Mouse (Mus musculus) lung, embryonic 15.5 days (tissue): ENCODE data around the gene Hipk2. TPM values are rescaled to one million over a fixed set of nuclear protein-coding genes. Genes with fewer than 3 reads are reported as not detected.
"Not testable (repeated sequence)": the region's sequence is repeated elsewhere in the genome, so short reads cannot be mapped to it uniquely, and the experiment has no call there.

Experiments
- ATAC-seq: fragments of 200-750 bp; cut with Nextera tagmentation; 2 replicates; pipeline ENCODE4 v1.8.0; 2017; ENCODE audit warnings: moderate number of reproducible peaks, borderline replicate concordance; ENCODE audit not compliant: low FRiP score, low TSS enrichment; ENCODE audit errors: extremely low read depth
- H3K27ac ChIP-seq: fragments of 300-500 bp; sonication (generic); 2 replicates; pipeline ENCODE4 v1.5.1; 2015; ENCODE audit warnings: moderate library complexity, mild to moderate bottlenecking, inconsistent platforms
- H3K27me3 ChIP-seq: fragments of 300-500 bp; sonication (generic); 2 replicates; pipeline ENCODE4 v1.6.1; 2015; ENCODE audit warnings: inconsistent platforms
- H3K36me3 ChIP-seq: fragments of 300-500 bp; sonication (generic); 2 replicates; pipeline ENCODE4 v1.6.1; 2015; ENCODE audit warnings: inconsistent platforms
- H3K4me1 ChIP-seq: fragments of 300-500 bp; sonication (generic); 2 replicates; pipeline ENCODE4 v1.6.1; 2015; ENCODE audit warnings: inconsistent platforms
- H3K4me2 ChIP-seq: fragments of 300-500 bp; sonication (generic); 2 replicates; pipeline ENCODE4 v1.6.1; 2015; ENCODE audit warnings: inconsistent platforms, mild to moderate bottlenecking, moderate library complexity
- H3K4me3 ChIP-seq: fragments of 300-500 bp; sonication (generic); 2 replicates; pipeline ENCODE4 v1.5.1; 2015; ENCODE audit warnings: mild to moderate bottlenecking, inconsistent platforms
- H3K9ac ChIP-seq: fragments of 300-500 bp; sonication (generic); 2 replicates; pipeline ENCODE4 v1.6.1; 2015; ENCODE audit warnings: inconsistent platforms
- H3K9me3 ChIP-seq: fragments of 300-500 bp; sonication (generic); 2 replicates; pipeline ENCODE4 v1.6.1; 2016; ENCODE audit warnings: inconsistent platforms
- WGBS: fragments of 180-500 bp; shearing (Covaris S2); methylation state at CpG from one replicate; pipeline ENCODE4 v1.1.7; 2015; 5-methylcytosine and 5-hydroxymethylcytosine counted together
- polyA plus RNA-seq: library from polyadenylated mRNA; unstranded; fragments of >200 nt; fragmentation: Nextera tagmentation; extraction: Ambion mirVana; gene quantifications from 2 replicates; pipeline ENCODE4 v1.2.1, GENCODE M21; 2015

Hipk2 gene
- polyA plus RNA-seq, 1 experiment from 2014 or later: 21.8 TPM

DNA sequence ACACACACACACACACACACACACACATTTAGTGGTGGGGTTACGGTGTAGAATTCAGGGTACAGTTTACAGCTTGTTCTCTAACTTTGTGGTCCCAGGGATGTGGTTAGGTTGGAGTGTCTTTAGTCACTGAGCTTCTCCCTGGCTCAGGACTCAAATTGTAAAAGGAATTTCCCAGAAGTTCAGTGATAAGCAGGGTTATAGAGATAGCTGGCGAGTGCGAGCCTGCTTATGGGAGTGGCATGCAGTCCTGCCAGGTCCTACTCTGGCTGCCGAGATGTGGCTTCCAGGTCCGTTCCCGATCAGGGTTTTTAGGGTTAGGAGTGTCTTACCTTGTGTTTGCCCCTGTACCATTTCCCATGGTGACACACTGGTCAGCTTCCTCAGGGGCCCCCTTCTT lies 199.7 kb downstream of the Hipk2 start:
- Histone ChIP-seq H3K27me3 (no peaks in the 10 kb centered on the region), H3K36me3 (no peaks in the 10 kb centered on the region), H3K9ac (no peak overlapping the region), H3K9me3 (no peaks in the 10 kb centered on the region), H3K4me1 (no peaks in the 10 kb centered on the region), H3K4me2 (no peak overlapping the region), H3K4me3 (no peak overlapping the region), H3K27ac (no peak overlapping the region)
- 61% methylated on average over 6 of the region's 6 CpGs for WGBS
- ATAC-seq: no peak

- Histone ChIP-seq H3K4me1 (no peaks in the 10 kb centered on the region), H3K9me3 (no peaks in the 10 kb centered on the region), H3K27ac (no peak overlapping the region), H3K9ac (no peak overlapping the region), H3K36me3 (no peaks in the 10 kb centered on the region), H3K27me3 (no peaks in the 10 kb centered on the region), H3K4me3 (no peak overlapping the region), H3K4me2 (no peak overlapping the region)
- 73% methylated on average over 3 of the region's 3 CpGs for whole genome bisulfite sequencing
- ATAC-seq: no peak
Observed at GRCm38 (mm10) chr6:38672011-38672410, 204.0 kb downstream of the Hipk2 start.

DNA sequence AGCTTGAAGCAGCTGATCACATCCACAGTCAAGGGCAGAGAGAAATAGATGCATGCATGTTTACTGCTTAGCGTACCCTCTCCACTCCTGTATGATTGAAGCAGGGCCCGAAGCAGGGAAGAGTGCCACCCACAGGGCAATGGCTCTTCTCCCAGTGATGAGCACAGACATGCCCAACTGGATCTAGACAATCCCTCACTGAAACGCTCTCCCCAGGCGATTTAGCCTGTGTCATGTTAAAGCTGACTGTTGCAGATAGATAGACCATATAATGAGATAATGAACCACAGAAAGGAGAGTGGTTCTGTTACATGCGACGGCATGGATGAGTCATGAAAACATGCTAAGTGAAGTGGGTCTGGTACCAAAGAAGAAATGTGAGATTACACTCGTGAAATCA lies 204.7 kb downstream of the Hipk2 start:
- no peaks in the 10 kb centered on the region for H3K4me1 ChIP-seq
- H3K4me2 ChIP-seq: no peak overlapping the region
- ATAC-seq: no peak
- no peaks in the 10 kb centered on the region for H3K9me3 ChIP-seq
- no peak overlapping the region for H3K9ac ChIP-seq
- H3K4me3 ChIP-seq: no peak overlapping the region
- H3K36me3 ChIP-seq: no peaks in the 10 kb centered on the region
- 82% methylated on average over 7 of the region's 7 CpGs for WGBS
- H3K27me3 ChIP-seq: no peaks in the 10 kb centered on the region
- H3K27ac ChIP-seq: no peak overlapping the region

DNA sequence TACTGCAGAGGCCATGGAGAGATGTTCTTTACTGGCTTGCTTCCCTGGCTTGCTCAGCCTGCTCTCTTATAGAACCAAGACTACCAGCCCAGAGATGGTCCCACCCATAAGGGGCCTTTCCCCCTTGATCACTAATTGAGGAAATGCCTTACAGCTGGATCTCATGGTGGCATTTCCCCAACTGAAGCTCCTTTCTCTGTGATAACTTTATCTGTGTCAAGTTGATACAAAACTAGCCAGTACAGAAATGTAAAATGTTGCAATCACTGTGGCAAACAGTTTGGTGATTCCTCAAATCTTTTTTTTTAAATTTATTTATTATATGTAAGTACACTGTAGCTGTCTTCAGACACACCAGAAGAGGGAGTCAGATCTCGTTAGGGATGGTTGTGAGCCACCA lies 205.5 kb downstream of the Hipk2 start:
- not testable (repeated sequence) for H3K36me3 ChIP-seq, H3K27me3 ChIP-seq, H3K27ac ChIP-seq, H3K4me2 ChIP-seq, H3K4me3 ChIP-seq, H3K9ac ChIP-seq, ATAC-seq, H3K4me1 ChIP-seq, H3K9me3 ChIP-seq
- WGBS: 50% methylated on average over 1 of the region's 1 CpGs

- H3K27ac ChIP-seq: no peak overlapping the region
- no peak overlapping the region for H3K4me2 ChIP-seq
- no peak overlapping the region for H3K4me3 ChIP-seq
- no peaks in the 10 kb centered on the region for H3K9me3 ChIP-seq
- no peaks in the 10 kb centered on the region for H3K36me3 ChIP-seq
- no peak for ATAC-seq
- H3K9ac ChIP-seq: no peak overlapping the region
- 66% methylated on average over 6 of the region's 6 CpGs for WGBS
- H3K27me3 ChIP-seq: peaks cover 10% of the 10 kb centered on the region
- no peaks in the 10 kb centered on the region for H3K4me1 ChIP-seq
Observed at GRCm38 (mm10) chr6:38669580-38669979, 206.4 kb downstream of the Hipk2 start.

DNA sequence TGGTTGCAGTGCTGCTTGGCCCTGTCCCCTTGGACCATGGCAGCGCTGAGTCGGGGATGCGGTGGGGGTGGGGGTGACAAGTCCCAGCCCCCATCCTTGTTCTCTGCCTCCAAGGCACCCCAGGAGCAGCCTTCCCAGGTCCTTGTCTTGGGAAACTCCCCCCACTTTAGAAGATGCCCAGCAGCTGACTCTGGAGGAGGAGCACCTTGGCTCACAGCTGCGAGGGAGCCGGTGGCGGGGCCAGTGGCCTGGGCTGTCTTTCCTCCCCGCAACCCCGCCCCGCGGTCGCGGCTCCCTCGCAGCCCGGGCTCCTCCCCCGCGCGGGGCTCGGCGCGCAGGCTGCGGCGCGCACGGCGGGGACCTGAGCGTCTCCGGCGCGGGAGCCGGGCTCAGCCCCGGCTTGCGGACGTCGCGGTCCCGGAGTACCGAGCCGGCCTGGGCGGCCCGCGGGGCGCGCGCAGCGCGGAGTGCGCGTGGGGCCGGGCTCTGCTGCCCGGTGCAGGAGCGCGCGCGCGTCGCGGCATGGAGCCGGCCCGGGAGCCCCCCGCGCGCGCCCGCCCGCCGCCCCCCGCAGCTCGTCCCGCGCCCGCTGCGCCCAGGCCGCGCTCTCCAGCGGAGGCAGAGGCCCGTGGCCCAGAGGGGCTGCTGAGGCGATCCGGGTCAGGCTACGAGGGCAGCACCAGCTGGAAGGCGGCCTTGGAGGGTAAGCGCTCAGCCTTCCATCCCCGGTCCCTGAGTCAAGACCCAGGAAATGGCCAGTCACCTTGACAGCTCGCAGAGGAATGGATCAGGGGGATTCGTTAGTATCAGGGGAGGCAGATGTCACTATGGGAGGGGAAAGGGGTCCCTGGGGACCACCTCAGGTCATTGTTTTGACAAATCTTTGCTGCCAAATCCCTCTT lies 213.0 kb downstream of the Hipk2 start, which contains the start of gene Clec2l:
Clec2l (plus strand) TSS at position 356 of the 902 bp plus-strand sequence.
- Histone ChIP-seq H3K4me1 (peaks cover 7% of the 10 kb centered on the region), H3K27ac (no peak within 1 kb of the TSS), H3K9me3 (no peaks in the 10 kb centered on the region), H3K36me3 (no peaks in the 10 kb centered on the region), H3K4me2 (peak within 1 kb of the TSS; percentile 91), H3K9ac (peak within 1 kb of the TSS; percentile 29; the same call in 1 of the 2 replicates), H3K27me3 (peaks cover 40% of the 10 kb centered on the region), H3K4me3 (peak within 1 kb of the TSS; percentile 57)
- ATAC-seq: peak; percentile 74
- under 1% methylated on average over 73 of the region's 84 CpGs for WGBS

DNA sequence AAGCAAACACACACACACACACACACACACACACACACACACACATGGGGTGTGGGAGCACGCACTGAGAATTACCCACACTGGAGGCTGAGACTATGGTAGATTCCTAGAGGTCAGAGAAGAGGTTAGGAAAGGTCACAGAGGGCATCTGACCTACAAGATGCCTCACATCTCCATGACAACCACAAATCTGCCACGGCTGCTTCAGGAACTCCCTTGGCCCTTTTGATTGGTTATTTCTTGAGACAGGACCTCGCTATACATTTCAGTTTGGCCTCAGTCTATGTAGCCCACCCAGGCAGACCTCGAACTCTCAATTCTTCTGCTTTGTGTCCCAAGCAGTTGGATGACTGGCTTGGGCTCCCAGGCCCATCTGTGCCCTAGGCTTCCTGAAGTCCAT lies 214.3 kb downstream of the Hipk2 start:
- Histone ChIP-seq H3K27ac (no peak overlapping the region), H3K4me2 (no peak overlapping the region), H3K4me3 (no peak overlapping the region), H3K27me3 (peaks cover 40% of the 10 kb centered on the region), H3K9me3 (no peaks in the 10 kb centered on the region), H3K4me1 (peaks cover 7% of the 10 kb centered on the region), H3K36me3 (no peaks in the 10 kb centered on the region), H3K9ac (no peak overlapping the region)
- 63% methylated on average over 4 of the region's 4 CpGs for WGBS
- no peak for ATAC-seq

GRCm38 (mm10) chr6:38650263-38650937 lies 225.6 kb downstream of the Hipk2 start:
- Histone ChIP-seq H3K36me3 (no peaks in the 10 kb centered on the region), H3K9me3 (no peaks in the 10 kb centered on the region), H3K4me1 (no peaks in the 10 kb centered on the region), H3K4me2 (no peak overlapping the region), H3K27me3 (0 out of 2 replicates have a peak, but pooled peaks cover 4% of the 10 kb centered on the region), H3K4me3 (no peak overlapping the region), H3K27ac (no peak overlapping the region), H3K9ac (no peak overlapping the region)
- WGBS: 37% methylated on average over 14 of the region's 14 CpGs
- ATAC-seq: peak; percentile 64; the same call in 1 of the 2 replicates

- Histone ChIP-seq H3K27me3 (0 out of 2 replicates have a peak, but pooled peaks cover 4% of the 10 kb centered on the region), H3K9me3 (no peaks in the 10 kb centered on the region), H3K4me2 (no peak overlapping the region), H3K9ac (no peak overlapping the region), H3K4me1 (no peaks in the 10 kb centered on the region), H3K4me3 (no peak overlapping the region), H3K36me3 (no peaks in the 10 kb centered on the region), H3K27ac (no peak overlapping the region)
- no peak for ATAC-seq
- WGBS: 72% methylated on average over 3 of the region's 3 CpGs
Observed at GRCm38 (mm10) chr6:38649545-38649944, 226.4 kb downstream of the Hipk2 start.

Other genes starting within 250 kb of the Hipk2 start
- gene Klrg2, start 238.9 kb downstream of the Hipk2 start, polyA plus RNA-seq: 0.15 and 0.24 TPM in 2 replicates
- gene Clec2l, start 213.1 kb downstream of the Hipk2 start, polyA plus RNA-seq: 1.0 and 1.4 TPM in 2 replicates
- 2.5 and 3.4 TPM in 2 replicates for gene Tbxas1, start 761 bp downstream of the Hipk2 start, polyA plus RNA-seq
- gene Parp12, start 242.2 kb upstream of the Hipk2 start, polyA plus RNA-seq: 9.5 and 10.2 TPM in 2 replicates